21 mouse cellular contexts compared by ENCODE assay signal in the genomic region with DNA sequence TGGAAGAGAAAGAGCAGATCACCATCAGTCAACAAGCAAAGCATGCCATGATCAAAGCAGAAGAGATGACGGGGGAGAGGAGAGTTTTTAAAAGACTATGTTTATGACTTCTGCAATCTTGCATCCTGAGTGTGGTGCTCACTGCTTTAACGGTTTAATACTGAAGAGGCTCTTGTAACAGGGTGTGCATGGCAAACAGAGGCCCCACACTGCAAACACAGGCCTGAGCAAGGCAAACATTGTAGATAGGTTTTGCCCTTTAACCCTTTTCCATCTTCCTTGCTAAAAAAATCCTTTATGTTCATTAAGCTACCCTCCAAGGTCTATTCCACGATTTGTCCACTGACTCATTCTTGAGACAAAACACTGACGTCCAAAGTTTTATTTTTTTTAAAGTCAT.
A peak's percentile ranks its signal among the peaks of the same experiment; 100 is the strongest.
DNase-seq lines count a peak whose midpoint lies in the region; ATAC-seq and TF ChIP-seq lines count a peak whose summit lies in the region.
"Had no signal": no experiment of that assay in that cellular context is flagged by ENCODE, and none has a peak within 500 bp of the region (broad histone marks: within the 10 kb centered on the region; RNA-seq: fewer than 3 reads in every experiment).

No protein-coding gene starts in this region.

- DNase-seq in liver = peak; percentile 3
- no peak for DNase-seq in liver, embryonic 11.5 days (ENCODE audit: low spot score)
- no peak for DNase-seq in liver, postnatal 0 days
- DNase-seq: adrenal gland, adult 2 months; adrenal gland, postnatal 10 days; adrenal gland, postnatal 25 days; cerebellum, adult 11 months; cerebellum, adult 18-20 months; cerebellum, adult 8-10 months; cerebellum, adult 9-11 months; cerebellum, postnatal 14 days; cerebellum, postnatal 36 days; embryo, embryonic 11 days had no signal

- H3K27ac ChIP-seq in liver, embryonic 11.5 days (ENCODE audit: low read depth, low read length) = no peak overlapping the region
- H3K27ac ChIP-seq in liver, embryonic 16.5 days (ENCODE audit: low read length) = no peak overlapping the region
- no peak overlapping the region for H3K27ac ChIP-seq in liver, postnatal 0 days (ENCODE audit: low read depth)
- H3K27ac ChIP-seq: embryonic facial prominence, embryonic 13.5 days; embryonic facial prominence, embryonic 15.5 days; forebrain, embryonic 10.5 days; forebrain, embryonic 12.5 days had no signal

- no peak; the same call in 1 of the 2 replicates for ATAC-seq in liver, embryonic 11.5 days (replicated peaks; ENCODE audit: low FRiP score)
- peak; percentile 67 for ATAC-seq in liver, embryonic 16.5 days (ENCODE audit: low read depth)
- ATAC-seq in liver, postnatal 0 days = no peak
- ATAC-seq: forebrain, embryonic 14.5 days; forebrain, embryonic 16.5 days had no signal

- TF ChIP-seq EP300 in liver, postnatal 0 days (IDR thresholded peaks at IDR 0.05; ENCODE audit: low read depth) = no peak

- 61% methylated on average over 4 of the region's 4 CpGs for WGBS in liver, embryonic 11.5 days
- WGBS in liver, embryonic 16.5 days (ENCODE audit: insufficient replicate concordance) = 47% methylated on average over 4 of the region's 4 CpGs
- WGBS in liver, postnatal 0 days (ENCODE audit: insufficient replicate concordance) = 43% methylated on average over 4 of the region's 4 CpGs

- H3K9me3 ChIP-seq in liver, embryonic 11.5 days (ENCODE audit: control insufficient read depth, low read length) = no peaks in the 10 kb centered on the region
- H3K9me3 ChIP-seq in liver, embryonic 16.5 days (replicated peaks; ENCODE audit: control insufficient read depth, low read length) = no peaks in the 10 kb centered on the region
- no peaks in the 10 kb centered on the region for H3K9me3 ChIP-seq in liver, postnatal 0 days (ENCODE audit: low read length)
- H3K9me3 ChIP-seq: embryonic facial prominence, embryonic 13.5 days; embryonic facial prominence, embryonic 15.5 days; forebrain, embryonic 10.5 days; forebrain, embryonic 12.5 days had no signal

- no peak overlapping the region for H3K4me2 ChIP-seq in liver, embryonic 11.5 days
- 0 out of 2 replicates have a peak overlapping the region, but pooled peaks have one; percentile 13 for H3K4me2 ChIP-seq in liver, embryonic 16.5 days (ENCODE audit: low read depth, low read length)
- no peak overlapping the region for H3K4me2 ChIP-seq in liver, postnatal 0 days (ENCODE audit: low read depth, low read length)
- H3K4me2 ChIP-seq: embryonic facial prominence, embryonic 13.5 days; embryonic facial prominence, embryonic 15.5 days; forebrain, embryonic 12.5 days had no signal

- no peak overlapping the region for H3K4me3 ChIP-seq in liver, embryonic 11.5 days (ENCODE audit: low read depth, low read length)
- H3K4me3 ChIP-seq in liver, embryonic 16.5 days (ENCODE audit: low read depth, low read length) = no peak overlapping the region
- H3K4me3 ChIP-seq in liver, postnatal 0 days (ENCODE audit: low read depth, low read length) = no peak overlapping the region
- H3K4me3 ChIP-seq: embryonic facial prominence, embryonic 13.5 days; embryonic facial prominence, embryonic 15.5 days; erythroblast, embryonic 14.5 days; forebrain, embryonic 10.5 days; forebrain, embryonic 12.5 days had no signal

- no peak for TF ChIP-seq CTCF in liver, postnatal 0 days (IDR thresholded peaks at IDR 0.05; ENCODE audit: low read depth)

- H3K4me1 ChIP-seq in liver, embryonic 11.5 days (replicated peaks; ENCODE audit: control insufficient read depth, insufficient read depth, low read length) = no peaks in the 10 kb centered on the region
- no peaks in the 10 kb centered on the region for H3K4me1 ChIP-seq in liver, embryonic 16.5 days (ENCODE audit: control insufficient read depth, low read depth, low read length)
- H3K4me1 ChIP-seq in liver, postnatal 0 days (ENCODE audit: insufficient read depth) = 0 out of 2 replicates have a peak, but pooled peaks cover 5% of the 10 kb centered on the region
- H3K4me1 ChIP-seq: embryonic facial prominence, embryonic 13.5 days; embryonic facial prominence, embryonic 15.5 days; forebrain, embryonic 10.5 days; forebrain, embryonic 12.5 days had no signal

- no peaks in the 10 kb centered on the region for H3K27me3 ChIP-seq in liver, embryonic 11.5 days (replicated peaks; ENCODE audit: control insufficient read depth, insufficient read depth, low read length)
- H3K27me3 ChIP-seq in liver, embryonic 16.5 days (ENCODE audit: control insufficient read depth, insufficient read depth, low read depth, low read length) = no peaks in the 10 kb centered on the region
- no peaks in the 10 kb centered on the region for H3K27me3 ChIP-seq in liver, postnatal 0 days (ENCODE audit: insufficient read depth, low read length)
- H3K27me3 ChIP-seq: embryonic facial prominence, embryonic 13.5 days; embryonic facial prominence, embryonic 15.5 days; forebrain, embryonic 12.5 days had no signal

- H3K9ac ChIP-seq in liver, embryonic 11.5 days (ENCODE audit: low read depth, low read length) = no peak overlapping the region
- H3K9ac ChIP-seq in liver, embryonic 16.5 days (ENCODE audit: low read depth, low read length) = no peak overlapping the region
- no peak overlapping the region for H3K9ac ChIP-seq in liver, postnatal 0 days (replicated peaks)
- H3K9ac ChIP-seq: embryonic facial prominence, embryonic 13.5 days; embryonic facial prominence, embryonic 15.5 days; forebrain, embryonic 12.5 days had no signal

- H3K36me3 ChIP-seq in liver, embryonic 11.5 days (ENCODE audit: control insufficient read depth, insufficient read depth, low read length) = no peaks in the 10 kb centered on the region
- no peaks in the 10 kb centered on the region for H3K36me3 ChIP-seq in liver, embryonic 16.5 days (ENCODE audit: control insufficient read depth, insufficient read depth)
- H3K36me3 ChIP-seq in liver, postnatal 0 days (replicated peaks; ENCODE audit: insufficient read depth, low read length) = no peaks in the 10 kb centered on the region
- H3K36me3 ChIP-seq: embryonic facial prominence, embryonic 13.5 days; embryonic facial prominence, embryonic 15.5 days; forebrain, embryonic 10.5 days; forebrain, embryonic 12.5 days had no signal
